Mouse (Mus musculus) gastrocnemius, postnatal 14 days (tissue): ENCODE measurements around the gene Abcc4. TPM values are rescaled to one million over a fixed set of nuclear protein-coding genes. Genes with fewer than 3 reads are reported as not detected.
A peak's percentile ranks its signal among the peaks of the same experiment; 100 is the strongest.
"Not testable (repeated sequence)": the region's sequence is repeated elsewhere in the genome, so short reads cannot be mapped to it uniquely, and the experiment has no call there.

Experiments used
- DNase-seq: peaks from one replicate; pipeline ENCODE4 v3.0.0; 2021; ENCODE audit warnings: mixed read lengths
- intact Hi-C: fragments of 180-260 bp; cut with DNase I; formaldehyde crosslinking; loops from one replicate; pipeline ENCODE4 v1.15.1; 2025; ENCODE audit warnings: low total_unique reads
- total RNA-seq, 2 experiments: library from RNA; stranded (reverse); gene quantifications; 2 replicates each; pipeline ENCODE4 v1.2.3; 2021

Abcc4 gene
- total RNA-seq, 2 experiments from 2014 or later, result 7.9 to 8.2 TPM

GRCm38 (mm10) chr14:118688643-118689042 is 17.4 kb downstream of the Abcc4 start:
- no peak for DNase-seq
- intact Hi-C loops, result no loop called here

DNA sequence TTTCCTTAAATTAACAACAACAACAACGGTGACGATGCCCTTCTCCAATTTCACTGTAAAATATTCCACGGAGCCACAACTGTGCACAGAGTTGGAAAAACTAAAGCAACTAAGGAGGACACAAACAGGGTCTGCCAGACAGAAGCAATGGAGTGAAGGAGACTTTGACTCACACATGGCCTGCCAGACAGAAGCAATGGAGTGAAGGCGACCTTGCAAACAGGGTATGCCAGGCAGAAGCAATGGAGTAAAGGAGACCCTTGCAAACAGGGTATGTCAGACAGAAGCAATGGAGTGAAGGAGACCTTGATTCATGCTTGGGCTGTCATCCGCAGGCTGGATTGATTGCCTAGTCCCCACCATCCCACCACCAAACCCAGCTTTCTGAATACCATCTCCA is 19.2 kb downstream of the Abcc4 start:
- no peak for DNase-seq
- intact Hi-C loops, result no loop called here

GRCm38 (mm10) chr14:118685572-118685971 is 20.4 kb downstream of the Abcc4 start:
- intact Hi-C loops, result no loop called here
- DNase-seq, result no peak

DNA sequence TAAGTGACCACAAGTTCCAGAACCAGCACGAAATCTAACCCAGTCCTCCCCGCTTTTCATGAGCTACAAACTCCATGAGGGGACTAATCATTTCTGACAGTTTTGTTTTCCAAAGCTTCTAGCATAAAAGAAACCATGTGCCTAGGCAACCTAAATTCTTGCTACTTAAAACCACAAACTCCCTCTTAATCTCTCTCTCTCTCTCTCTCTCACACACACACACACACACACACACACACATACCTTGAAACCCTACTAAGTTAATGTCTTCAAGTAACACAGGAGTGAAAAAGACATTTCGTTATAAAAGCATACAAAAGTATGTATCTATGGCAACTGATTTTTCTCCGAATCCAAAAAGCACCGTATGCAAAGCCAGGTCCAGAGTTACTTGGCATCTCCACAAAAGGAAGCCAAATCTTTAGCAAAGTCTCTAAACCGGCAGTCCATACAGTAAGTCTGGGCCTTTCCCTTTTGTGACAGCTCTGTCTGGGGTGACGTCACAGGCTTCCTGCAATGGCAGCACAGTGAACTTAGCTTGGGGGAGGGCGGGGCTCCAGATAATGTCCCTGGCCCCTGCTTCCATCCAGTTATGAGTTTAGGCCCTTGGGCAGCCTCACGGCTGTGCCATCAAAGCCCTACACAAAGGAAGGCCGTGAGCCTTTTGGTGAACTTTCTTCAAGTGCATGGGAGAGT is 23.5 kb downstream of the Abcc4 start:
- intact Hi-C loops, result no loop called here
- no peak for DNase-seq

DNA sequence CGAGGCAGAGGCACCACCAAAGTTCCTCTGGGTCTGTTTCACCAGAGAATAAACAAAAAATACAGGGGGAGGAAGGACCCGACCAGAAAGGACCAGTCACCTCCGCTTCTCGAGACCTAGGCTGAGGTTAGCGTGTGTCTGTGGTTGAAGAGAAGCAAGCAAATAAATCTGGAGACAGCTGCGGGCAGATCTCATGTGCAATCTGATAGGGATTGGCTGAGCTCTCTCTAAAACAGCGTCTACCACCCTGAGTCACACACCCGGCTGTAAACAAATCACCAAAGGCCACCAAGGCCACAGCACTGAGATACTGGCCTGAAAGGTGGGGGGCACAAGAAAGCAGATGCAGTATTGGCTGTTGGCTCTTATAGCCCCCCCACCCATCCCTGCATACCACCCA is 24.9 kb downstream of the Abcc4 start:
- intact Hi-C loops, result no loop called here

GRCm38 (mm10) chr14:118678279-118678985 is 27.6 kb downstream of the Abcc4 start:
- intact Hi-C loops, result no loop called here
- no peak for DNase-seq

More for the DNA sequence above, 24.9 kb downstream of the Abcc4 start:
- no peak for DNase-seq

DNA sequence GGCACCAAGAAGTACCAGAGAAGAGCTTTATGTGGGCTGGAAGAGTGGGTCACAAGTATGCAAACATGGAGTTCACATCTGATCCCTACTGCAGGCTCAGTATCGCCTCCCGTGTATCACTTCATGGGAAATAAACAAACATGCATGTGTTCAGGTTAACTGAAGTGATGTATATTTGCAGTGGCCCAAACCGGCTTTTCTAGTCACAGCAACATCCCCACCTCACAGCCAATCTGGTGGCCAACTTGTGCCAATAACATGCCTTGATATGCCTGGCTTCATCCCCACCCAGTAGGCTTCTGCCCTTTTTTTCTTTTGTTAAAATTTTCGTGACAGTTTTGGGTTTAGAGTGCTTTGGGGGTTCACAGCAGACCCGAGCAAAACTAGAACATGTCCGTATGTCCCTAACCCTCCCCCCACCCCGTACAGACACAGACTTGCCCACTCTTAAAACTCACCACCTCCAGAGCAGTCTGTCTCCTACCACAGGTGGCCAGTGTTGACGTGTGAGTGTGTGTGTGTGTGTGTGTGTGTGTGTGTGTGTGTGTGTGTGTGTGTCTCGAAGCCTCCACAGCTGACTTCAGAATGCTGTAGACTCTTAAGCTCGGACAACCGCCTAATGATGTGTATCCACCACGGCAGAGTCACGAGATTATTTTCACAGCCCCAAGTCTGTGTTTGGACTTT is 29.6 kb downstream of the Abcc4 start:
- no peak for DNase-seq
- intact Hi-C loops, result no loop called here

DNA sequence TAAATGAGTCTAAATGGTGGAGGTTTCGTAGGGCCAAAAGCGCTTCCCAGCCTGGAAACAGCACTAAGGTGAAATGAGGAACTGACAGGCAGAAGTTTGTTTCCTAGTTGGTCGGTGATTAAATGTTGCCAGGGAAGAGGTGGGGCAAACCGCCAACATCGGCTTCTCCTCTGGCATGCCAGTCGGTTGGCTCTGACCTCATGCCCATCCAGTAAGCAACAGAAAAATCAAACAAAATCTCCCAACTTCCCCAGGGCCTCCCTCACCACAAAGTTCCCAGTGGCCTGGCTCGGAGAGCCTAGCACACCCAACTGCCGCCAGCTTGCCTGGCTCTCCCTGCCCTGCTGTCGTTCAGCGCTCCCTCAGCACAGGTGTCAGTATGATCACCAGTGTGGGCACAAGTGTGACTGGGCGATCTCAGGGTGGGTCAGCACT is 31.3 kb downstream of the Abcc4 start:
- peak; percentile 29 for DNase-seq
- intact Hi-C loops, result no loop called here

DNA sequence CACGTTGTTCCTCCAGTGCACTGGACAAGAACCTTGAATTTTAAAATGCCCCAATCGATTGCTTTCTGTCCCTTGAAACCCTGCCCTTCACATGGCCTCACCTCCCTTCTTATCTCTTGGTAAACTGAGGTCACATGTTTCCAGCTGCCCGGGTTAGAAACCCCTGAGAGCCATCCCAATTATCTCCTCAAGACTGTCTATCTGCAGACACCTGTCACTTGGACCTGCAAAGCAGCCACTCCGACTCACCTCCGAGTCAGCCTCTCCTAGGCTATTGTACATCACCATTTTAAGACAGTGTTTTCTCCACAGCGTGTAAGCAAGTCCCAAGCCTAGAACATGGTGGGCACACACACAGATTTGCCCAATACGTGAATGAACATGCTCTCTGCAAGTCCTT is 31.8 kb downstream of the Abcc4 start:
- no peak for DNase-seq
- intact Hi-C loops, result no loop called here

GRCm38 (mm10) chr14:118673501-118673900 is 32.5 kb downstream of the Abcc4 start:
- no peak for DNase-seq
- intact Hi-C loops, result no loop called here

- DNase-seq, intact Hi-C loops: not testable (repeated sequence)
Measured at GRCm38 (mm10) chr14:118672931-118673330, 33.1 kb downstream of the Abcc4 start.

DNA sequence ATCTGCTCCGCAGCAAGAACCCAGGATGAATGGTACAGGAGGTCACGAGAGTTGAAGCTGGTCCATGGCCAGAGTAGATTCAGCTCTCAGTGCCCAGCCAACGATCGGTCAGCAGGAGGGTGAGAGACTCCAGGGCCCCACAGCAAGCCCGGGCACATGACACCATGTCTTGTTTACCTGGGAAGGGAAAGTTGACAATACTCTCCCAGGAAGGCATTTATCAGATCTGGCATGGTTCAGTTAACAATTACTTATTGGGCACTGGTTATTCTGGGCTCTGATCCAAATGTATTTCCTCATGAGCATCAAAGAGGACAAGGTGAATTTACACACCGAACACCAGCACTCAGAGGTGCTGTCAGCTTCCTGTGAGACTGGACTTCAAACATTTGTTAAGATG is 38.5 kb downstream of the Abcc4 start:
- intact Hi-C loops, result no loop called here
- no peak for DNase-seq

DNA sequence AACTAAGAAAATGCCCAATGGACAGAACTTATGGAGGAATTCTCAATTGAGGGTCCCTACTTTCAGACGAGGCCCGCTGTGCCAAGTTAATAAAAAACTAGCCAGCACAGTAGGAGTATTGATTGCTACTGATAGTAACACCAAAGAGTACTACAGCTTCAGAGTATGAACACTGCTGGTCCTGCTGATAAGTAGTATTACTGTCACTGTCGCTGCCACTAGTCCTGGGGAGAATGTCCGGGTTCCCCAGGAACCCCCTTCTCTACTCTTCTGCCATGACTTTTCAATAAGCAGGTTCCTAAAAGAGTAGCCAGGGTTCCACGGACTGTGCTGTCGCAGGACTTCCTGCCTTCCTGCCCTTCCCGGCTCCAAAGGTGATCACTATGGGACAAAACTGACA is 41.4 kb downstream of the Abcc4 start:
- intact Hi-C loops, result no loop called here
- no peak for DNase-seq

- intact Hi-C loops, result no loop called here
- no peak for DNase-seq
Measured at GRCm38 (mm10) chr14:118662625-118663276, 43.3 kb downstream of the Abcc4 start.

DNA sequence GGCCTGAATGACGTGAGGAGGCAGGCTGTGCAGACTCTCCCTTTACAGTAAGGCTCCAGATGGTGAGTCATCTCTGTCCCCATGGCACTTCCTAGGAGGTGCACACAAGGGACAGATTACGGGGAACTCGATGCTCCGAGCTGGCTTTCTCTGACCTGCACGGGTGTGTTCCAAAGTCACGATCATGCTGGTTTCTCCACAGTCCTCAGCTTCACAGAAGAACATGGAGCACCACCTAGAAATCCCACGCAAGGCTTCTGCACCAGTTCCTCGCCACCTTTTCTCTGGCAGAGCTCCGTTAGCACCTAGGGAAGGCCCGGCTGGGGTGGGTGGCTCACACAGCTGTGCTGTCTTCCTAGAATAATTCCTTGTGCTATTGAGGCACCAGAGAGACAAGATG is 43.9 kb downstream of the Abcc4 start:
- DNase-seq, result no peak
- intact Hi-C loops, result no loop called here

- intact Hi-C loops, result no loop called here
- no peak for DNase-seq
Measured at GRCm38 (mm10) chr14:118659230-118659629, 46.8 kb downstream of the Abcc4 start.

DNA sequence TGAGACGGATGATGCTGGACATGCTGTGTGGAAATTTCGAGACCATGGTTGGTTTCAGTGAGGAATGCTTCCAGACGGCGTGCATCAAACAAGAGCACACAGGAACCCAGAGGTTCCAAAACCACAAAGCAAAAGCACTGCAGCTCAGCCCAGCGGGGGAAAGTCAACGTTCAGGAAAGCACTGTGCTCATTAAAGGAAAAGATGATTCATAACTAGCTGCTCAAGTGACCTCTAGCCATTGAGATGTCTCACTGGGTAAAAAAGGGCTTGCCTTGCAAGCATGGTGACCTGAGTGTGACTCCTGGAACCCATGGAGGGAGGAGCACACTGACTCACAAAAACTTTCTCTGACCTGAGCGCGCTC is 47.7 kb downstream of the Abcc4 start:
- intact Hi-C loops, result no loop called here
- no peak for DNase-seq

DNA sequence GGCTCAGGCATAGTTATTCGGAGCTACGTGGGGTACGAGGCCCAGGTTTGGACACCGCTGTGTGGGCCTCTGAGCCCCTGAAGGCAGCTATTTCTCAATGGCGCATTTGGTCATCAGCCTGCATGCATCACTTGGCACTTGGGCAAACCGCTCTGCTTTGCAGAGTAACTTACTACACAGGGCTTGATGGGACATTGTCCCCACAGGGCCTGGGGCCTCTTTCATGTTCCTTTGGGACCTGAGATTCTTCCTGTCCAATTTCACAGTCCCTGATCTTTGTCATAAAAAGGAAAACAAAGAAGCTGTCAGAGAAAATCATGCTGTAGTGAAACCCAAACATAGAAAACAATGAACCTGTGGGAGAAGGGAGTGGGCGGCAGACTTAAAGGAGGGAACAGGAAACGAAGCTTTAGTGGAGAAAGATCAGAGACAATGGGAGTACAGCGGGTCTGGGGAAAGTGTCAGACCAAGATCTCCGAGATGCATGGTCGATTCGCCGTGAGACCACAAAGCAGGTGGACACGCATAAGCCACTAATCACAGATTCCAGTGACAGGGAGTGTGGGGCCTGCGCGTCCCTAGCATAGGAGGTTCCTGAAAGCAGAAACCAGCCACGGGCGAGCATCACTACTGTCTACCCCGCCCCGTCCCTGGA is 48.2 kb downstream of the Abcc4 start:
- intact Hi-C loops, result no loop called here
- no peak for DNase-seq

DNA sequence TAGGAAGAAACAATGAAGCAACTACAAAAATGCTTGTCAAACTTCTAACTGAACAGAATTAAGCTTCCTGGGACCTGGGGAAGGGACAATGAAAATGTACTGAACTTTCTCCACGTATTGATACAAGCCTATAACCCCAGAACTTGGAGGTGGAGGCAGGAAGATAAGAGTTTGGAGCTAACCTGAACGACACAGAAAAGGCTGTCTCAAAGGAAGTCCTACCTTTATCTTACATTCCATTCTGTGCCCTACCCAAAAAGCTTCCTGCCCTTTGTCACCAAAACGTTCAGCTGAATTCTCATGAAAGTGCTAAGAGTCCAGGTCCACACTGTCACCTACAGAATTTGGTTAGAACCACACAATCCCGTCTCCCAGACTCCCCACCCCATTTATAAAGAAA is 48.8 kb downstream of the Abcc4 start:
- intact Hi-C loops, result no loop called here
- DNase-seq, result no peak

DNA sequence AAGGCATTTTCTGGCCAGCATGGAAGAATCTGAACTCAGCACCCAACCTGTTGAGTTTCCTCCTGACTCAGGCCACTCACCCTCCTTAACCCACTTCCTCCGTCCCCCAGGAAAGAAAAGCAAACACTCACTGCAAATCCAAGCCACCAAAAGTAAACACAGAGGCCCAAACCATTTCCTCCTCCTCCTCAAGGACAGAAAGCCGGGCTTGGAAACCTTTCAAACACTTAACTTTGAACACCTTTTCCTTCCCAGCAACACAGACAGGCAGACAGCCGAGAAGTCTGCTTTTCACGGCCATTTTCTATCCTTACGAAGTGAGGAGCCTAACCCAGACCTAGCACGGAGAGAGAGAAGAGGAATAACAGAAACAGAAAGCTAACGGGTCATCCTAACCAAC is 50.0 kb downstream of the Abcc4 start:
- no peak for DNase-seq
- intact Hi-C loops, result no loop called here
